ENCODE assay signal across 8 mouse cellular contexts in genomic region chr5:148994311-148994705, GRCm38 (mm10). TPM values are rescaled to one million over a fixed set of nuclear protein-coding genes. Genes with fewer than 3 reads are reported as not detected.
DNase-seq lines count a peak whose midpoint lies in the region; ATAC-seq and TF ChIP-seq lines count a peak whose summit lies in the region.

No protein-coding gene starts in this region.

- no peak for TF ChIP-seq POLR2A in testis, adult 2 months (IDR thresholded peaks at IDR 0.05; ENCODE audit: control insufficient read depth, low read depth, low read length)

- H3K9me3 ChIP-seq in liver, embryonic 12.5 days (replicated peaks): peaks cover 3% of the 10 kb centered on the region; the same call in 1 of the 2 replicates
- H3K9me3 ChIP-seq in stomach, postnatal 0 days (ENCODE audit: control insufficient read depth, low read length): no peaks in the 10 kb centered on the region

- H3K4me1 ChIP-seq in testis, adult 2 months (ENCODE audit: control insufficient read depth, insufficient read depth, low read length): peaks cover 21% of the 10 kb centered on the region
- peaks cover 43% of the 10 kb centered on the region for H3K4me1 ChIP-seq in liver, embryonic 12.5 days
- no peaks in the 10 kb centered on the region; the same call in 1 of the 2 replicates for H3K4me1 ChIP-seq in stomach, postnatal 0 days (replicated peaks; ENCODE audit: control insufficient read depth, insufficient read depth)

- no peak for ATAC-seq in liver, embryonic 12.5 days
- no peak for ATAC-seq in stomach, postnatal 0 days (ENCODE audit: low FRiP score, low TSS enrichment)

- H3K36me3 ChIP-seq in testis, adult 2 months (ENCODE audit: control insufficient read depth, insufficient read depth, low read length): no peaks in the 10 kb centered on the region
- H3K36me3 ChIP-seq in liver, embryonic 12.5 days: peaks cover 8% of the 10 kb centered on the region
- H3K36me3 ChIP-seq in stomach, postnatal 0 days (ENCODE audit: control insufficient read depth, insufficient read depth, low read length): no peaks in the 10 kb centered on the region

- peak overlapping the region; percentile 96 for H3K27ac ChIP-seq in gastrocnemius, adult 2 months
- peak overlapping the region; percentile 81 for H3K27ac ChIP-seq in testis, adult 2 months (ENCODE audit: control insufficient read depth, insufficient read depth, low read depth, low read length)
- peak overlapping the region; percentile 73 for H3K27ac ChIP-seq in liver, embryonic 12.5 days
- peak overlapping the region; percentile 98 for H3K27ac ChIP-seq in stomach, postnatal 0 days (replicated peaks)

- 71% methylated on average over 7 of the region's 7 CpGs for WGBS in liver, embryonic 12.5 days (ENCODE audit: insufficient replicate concordance)
- 8% methylated on average over 7 of the region's 7 CpGs for WGBS in stomach, postnatal 0 days

- no peak for DNase-seq in gastrocnemius, adult 2 months
- DNase-seq in gastrocnemius, postnatal 4 days (ENCODE audit: low spot score in 2 of 2): no peak
- DNase-seq in testis, postnatal 14 days (ENCODE audit: low spot score): no peak
- no peak for DNase-seq in stomach, postnatal 0 days (ENCODE audit: low spot score)
- no peak for DNase-seq in adrenal gland, adult 2 months
- DNase-seq in Muller cell, postnatal 12 days (ENCODE audit: inconsistent ontology term): no peak

- H3K9ac ChIP-seq in liver, embryonic 12.5 days: peak overlapping the region; percentile 72
- H3K9ac ChIP-seq in stomach, postnatal 0 days (ENCODE audit: low read length): peak overlapping the region; percentile 79

- H3K4me3 ChIP-seq in gastrocnemius, adult 2 months: peak overlapping the region; percentile 82
- H3K4me3 ChIP-seq in testis, adult 2 months (ENCODE audit: control insufficient read depth, low read depth, low read length): peak overlapping the region; percentile 77
- H3K4me3 ChIP-seq in liver, embryonic 12.5 days: peak overlapping the region; percentile 62
- peak overlapping the region; percentile 58 for H3K4me3 ChIP-seq in stomach, postnatal 0 days (ENCODE audit: low read depth, low read length)

- intact Hi-C loops in gastrocnemius, adult 2 months (cut with DNase I): no loop called here

- no peak for TF ChIP-seq CTCF in gastrocnemius, adult 2 months (IDR thresholded peaks at IDR 0.05)
- TF ChIP-seq CTCF in testis, adult 2 months (IDR thresholded peaks at IDR 0.05; ENCODE audit: control insufficient read depth, insufficient read depth, insufficient replicate concordance, low read depth, low read length): no peak
- no peak for TF ChIP-seq CTCF in stomach, postnatal 0 days (IDR thresholded peaks at IDR 0.05; ENCODE audit: low read depth)

- H3K27me3 ChIP-seq in testis, adult 2 months (ENCODE audit: control insufficient read depth, insufficient read depth, low read length): no peaks in the 10 kb centered on the region
- no peaks in the 10 kb centered on the region for H3K27me3 ChIP-seq in liver, embryonic 12.5 days (replicated peaks)
- H3K27me3 ChIP-seq in stomach, postnatal 0 days (ENCODE audit: control insufficient read depth, insufficient read depth, low read length): no peaks in the 10 kb centered on the region

- peak overlapping the region; percentile 86 for H3K4me2 ChIP-seq in liver, embryonic 12.5 days
- H3K4me2 ChIP-seq in stomach, postnatal 0 days (replicated peaks; ENCODE audit: low read depth): peak overlapping the region; percentile 86

- no peak for TF ChIP-seq EP300 in stomach, postnatal 0 days (optimal IDR thresholded peaks at IDR 0.05)

RNA-seq across cellular contexts. Expression of gene Gm42791, which starts 0.6 kb away (rescaled TPM):
- 1 to 10 TPM; 2.8 to 5.1 TPM for total RNA-seq in gastrocnemius, adult 2 months (2021)
- total RNA-seq in gastrocnemius, postnatal 4 days (2021): 1 to 10 TPM; 1.5 to 3.6 TPM
- not detected in 2 replicates for polyA plus RNA-seq in testis, adult 2 months (2012; rRNA removed)
- polyA plus RNA-seq in liver, embryonic 12.5 days (2016; fragmentation: Nextera tagmentation; extraction: Ambion mirVana): 0.51 and 1.7 TPM in 2 replicates
- 0.99 TPM in 1 of 2 replicates, not detected in the other for polyA plus RNA-seq in stomach, postnatal 0 days (2015; fragmentation: Nextera tagmentation; extraction: Ambion mirVana)
- 1 to 10 TPM; 6.3 to 6.5 TPM for total RNA-seq in adrenal gland, adult 2 months (2021)
- polyA plus RNA-seq in adrenal gland, adult 2 months (2012; rRNA removed): not detected in 2 replicates
